Mouse (Mus musculus): Measurements from ENCODE around the gene Zglp1.

GRCm38 (mm10) chr9:21075625-21076024 lies 8.7 kb upstream of the Zglp1 start:
- no peak for TF ChIP-seq CTCF (IDR thresholded peaks at IDR 0.05; ENCODE audit: low read depth)
- TF ChIP-seq EP300 (IDR thresholded peaks at IDR 0.05; ENCODE audit: low read depth): no peak

All from liver, embryonic 14.5 days (tissue).